Mouse (Mus musculus): ENCODE results near the gene B9d2. TPM values are rescaled to one million over a fixed set of nuclear protein-coding genes. Genes with fewer than 3 reads are reported as not detected.
A peak's percentile ranks its signal among the peaks of the same experiment; 100 is the strongest.

Gene B9d2
- 27.2 and 32.0 TPM in 2 replicates for polyA plus RNA-seq (2014; fragmentation: Nextera tagmentation; extraction: Ambion mirVana)

DNA sequence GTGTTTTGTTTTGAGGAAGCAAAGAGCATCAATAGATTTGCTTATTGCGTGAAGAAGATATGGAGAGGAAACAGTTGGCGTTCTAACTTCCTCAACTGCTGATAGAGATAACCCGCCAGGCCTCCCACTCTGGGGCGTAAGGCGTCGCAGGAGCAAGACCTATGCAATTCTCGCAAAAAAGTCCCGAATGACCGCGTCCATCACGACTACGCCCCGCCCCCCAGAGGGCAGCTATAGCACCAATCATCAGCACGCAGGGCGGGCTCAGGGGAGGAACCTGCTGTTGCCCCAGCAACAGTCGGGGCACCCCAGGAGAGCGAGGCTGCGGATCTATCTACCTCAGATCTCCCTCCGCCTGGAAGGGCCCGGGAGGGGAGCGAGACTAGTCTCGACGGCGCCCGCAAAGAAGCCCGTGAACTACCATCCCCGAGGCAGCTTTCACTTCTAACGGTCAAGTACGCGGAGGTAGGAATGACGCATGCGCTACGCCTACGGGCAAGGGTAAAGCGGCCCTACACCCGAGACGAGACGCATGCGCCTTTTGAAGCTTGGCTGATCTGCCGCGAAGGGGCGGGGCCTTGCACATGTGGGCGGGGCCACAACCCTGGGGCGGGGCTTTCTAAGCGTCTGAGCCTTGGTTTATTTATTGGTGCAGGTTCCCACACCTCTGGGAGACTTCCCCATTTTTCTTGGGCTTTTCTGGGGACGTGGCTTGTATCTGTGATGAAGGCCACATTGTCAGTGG is at the start of gene B9d2:
TSS of gene B9d2 (plus strand) at position 267 of the 745 bp plus-strand sequence.
- peak within 1 kb of the TSS; percentile 60 for H3K4me3 ChIP-seq (ENCODE audit: low read depth, low read length)
- peaks cover 6% of the 10 kb centered on the region; the same call in 1 of the 2 replicates for H3K27me3 ChIP-seq (replicated peaks; ENCODE audit: control insufficient read depth, insufficient read depth, low read length)
- peak within 1 kb of the TSS; percentile 80 for H3K27ac ChIP-seq (ENCODE audit: low read depth)
- H3K9ac ChIP-seq (ENCODE audit: low read length): peak within 1 kb of the TSS; percentile 44
- DNase-seq (ENCODE audit: low spot score) (peak; percentile 98), ATAC-seq (replicated peaks; ENCODE audit: low FRiP score, low TSS enrichment, low read depth) (peak; percentile 96)
- peaks cover 8% of the 10 kb centered on the region; the same call in 1 of the 2 replicates for H3K4me1 ChIP-seq (replicated peaks; ENCODE audit: control insufficient read depth, insufficient read depth, low read length)
- under 1% methylated on average over 46 of the region's 46 CpGs for WGBS
- H3K4me2 ChIP-seq (ENCODE audit: low read length): peak within 1 kb of the TSS; percentile 60
- no peaks in the 10 kb centered on the region for H3K9me3 ChIP-seq (ENCODE audit: control insufficient read depth, low read length)
- H3K36me3 ChIP-seq (ENCODE audit: control insufficient read depth, insufficient read depth, low read length): peaks cover 4% of the 10 kb centered on the region; the same call in 1 of the 2 replicates

DNA sequence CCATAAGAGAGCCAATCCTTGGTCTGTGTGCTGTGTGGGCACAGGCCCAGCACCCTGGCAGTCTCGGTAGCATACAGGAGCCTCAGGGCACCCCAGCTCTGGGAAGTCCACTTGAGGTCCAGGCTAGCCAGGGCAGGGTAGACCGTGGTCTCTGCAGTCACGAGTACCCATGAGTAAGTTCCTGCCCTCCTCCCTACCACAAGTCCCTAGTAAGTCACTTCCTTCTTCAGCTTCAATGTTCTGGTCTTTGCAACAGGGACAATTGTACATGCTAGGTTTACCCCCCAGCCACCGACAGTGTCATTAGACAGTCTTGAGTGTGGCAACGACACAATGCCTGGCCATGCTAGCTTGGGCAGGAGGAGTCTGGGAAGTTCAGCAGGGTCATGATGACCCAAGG is 47.9 kb upstream of the B9d2 start:
- Histone ChIP-seq H3K4me3 (ENCODE audit: low read depth, low read length) (no peak overlapping the region), H3K9ac (ENCODE audit: low read length) (no peak overlapping the region), H3K27ac (ENCODE audit: low read depth) (no peak overlapping the region), H3K4me2 (ENCODE audit: low read length) (no peak overlapping the region), H3K4me1 (replicated peaks; ENCODE audit: control insufficient read depth, insufficient read depth, low read length) (peaks cover 6% of the 10 kb centered on the region; the same call in 1 of the 2 replicates), H3K9me3 (ENCODE audit: control insufficient read depth, low read length) (no peaks in the 10 kb centered on the region), H3K36me3 (ENCODE audit: control insufficient read depth, insufficient read depth, low read length) (peaks cover 43% of the 10 kb centered on the region), H3K27me3 (replicated peaks; ENCODE audit: control insufficient read depth, insufficient read depth, low read length) (no peaks in the 10 kb centered on the region)
- no peak for ATAC-seq (replicated peaks; ENCODE audit: low FRiP score, low TSS enrichment, low read depth)
- no peak for DNase-seq (ENCODE audit: low spot score)
- WGBS: 88% methylated on average over 5 of the region's 5 CpGs

DNA sequence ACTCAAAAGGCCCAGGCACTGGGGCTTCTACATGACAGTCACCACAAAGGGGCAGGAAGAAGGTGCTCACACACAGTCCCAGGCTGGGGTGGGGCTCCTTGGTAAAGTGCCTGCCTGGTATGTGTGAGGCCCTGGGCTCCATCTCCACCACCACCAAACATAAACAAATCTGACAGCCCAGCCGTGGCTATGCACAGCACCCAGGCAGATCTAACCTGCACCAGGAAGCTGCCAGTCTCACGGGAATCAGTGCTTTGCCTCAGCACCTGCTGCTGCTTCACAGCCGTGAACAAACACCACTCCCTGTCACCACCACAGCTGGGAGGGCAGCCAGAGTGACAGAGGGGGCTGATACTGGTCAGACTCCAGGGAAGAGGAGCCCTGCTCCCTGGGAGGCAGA is 44.2 kb upstream of the B9d2 start:
- Histone ChIP-seq H3K36me3 (ENCODE audit: control insufficient read depth, insufficient read depth, low read length) (peaks cover 30% of the 10 kb centered on the region), H3K27ac (ENCODE audit: low read depth) (no peak overlapping the region), H3K4me2 (ENCODE audit: low read length) (no peak overlapping the region), H3K9me3 (ENCODE audit: control insufficient read depth, low read length) (no peaks in the 10 kb centered on the region), H3K4me1 (replicated peaks; ENCODE audit: control insufficient read depth, insufficient read depth, low read length) (no peaks in the 10 kb centered on the region), H3K4me3 (ENCODE audit: low read depth, low read length) (no peak overlapping the region), H3K27me3 (replicated peaks; ENCODE audit: control insufficient read depth, insufficient read depth, low read length) (no peaks in the 10 kb centered on the region), H3K9ac (ENCODE audit: low read length) (0 out of 2 replicates have a peak overlapping the region, but pooled peaks have one; percentile 10)
- no peak for DNase-seq (ENCODE audit: low spot score)
- no peak for ATAC-seq (replicated peaks; ENCODE audit: low FRiP score, low TSS enrichment, low read depth)
- 32% methylated on average over 3 of the region's 3 CpGs for WGBS

DNA sequence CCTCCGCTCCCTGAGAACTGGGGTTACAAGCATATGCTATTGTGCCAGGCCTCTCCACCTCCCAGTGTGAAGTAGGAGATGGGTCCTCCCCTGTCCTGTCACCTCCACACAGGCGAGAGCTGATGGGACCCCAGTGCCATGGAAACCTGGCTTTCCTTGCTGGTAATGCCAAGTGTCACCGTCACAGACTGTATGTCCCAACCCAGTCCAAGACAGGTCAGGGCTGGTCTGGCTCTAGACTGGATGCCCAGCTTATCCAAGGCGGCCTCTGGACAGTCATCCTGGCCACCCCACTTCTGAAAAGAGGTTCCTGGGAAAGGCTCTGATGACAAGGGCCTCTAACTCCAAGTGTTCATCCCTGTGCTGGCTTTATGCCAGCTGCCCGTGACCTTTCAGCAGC is 43.5 kb upstream of the B9d2 start:
- Histone ChIP-seq H3K9ac (ENCODE audit: low read length) (no peak overlapping the region), H3K4me3 (ENCODE audit: low read depth, low read length) (no peak overlapping the region), H3K4me1 (replicated peaks; ENCODE audit: control insufficient read depth, insufficient read depth, low read length) (no peaks in the 10 kb centered on the region), H3K27me3 (replicated peaks; ENCODE audit: control insufficient read depth, insufficient read depth, low read length) (no peaks in the 10 kb centered on the region), H3K9me3 (ENCODE audit: control insufficient read depth, low read length) (no peaks in the 10 kb centered on the region), H3K27ac (ENCODE audit: low read depth) (no peak overlapping the region), H3K4me2 (ENCODE audit: low read length) (no peak overlapping the region), H3K36me3 (ENCODE audit: control insufficient read depth, insufficient read depth, low read length) (peaks cover 23% of the 10 kb centered on the region; the same call in 1 of the 2 replicates)
- WGBS: 88% methylated on average over 5 of the region's 5 CpGs
- ATAC-seq (replicated peaks; ENCODE audit: low FRiP score, low TSS enrichment, low read depth) (no peak), DNase-seq (ENCODE audit: low spot score) (no peak)

DNA sequence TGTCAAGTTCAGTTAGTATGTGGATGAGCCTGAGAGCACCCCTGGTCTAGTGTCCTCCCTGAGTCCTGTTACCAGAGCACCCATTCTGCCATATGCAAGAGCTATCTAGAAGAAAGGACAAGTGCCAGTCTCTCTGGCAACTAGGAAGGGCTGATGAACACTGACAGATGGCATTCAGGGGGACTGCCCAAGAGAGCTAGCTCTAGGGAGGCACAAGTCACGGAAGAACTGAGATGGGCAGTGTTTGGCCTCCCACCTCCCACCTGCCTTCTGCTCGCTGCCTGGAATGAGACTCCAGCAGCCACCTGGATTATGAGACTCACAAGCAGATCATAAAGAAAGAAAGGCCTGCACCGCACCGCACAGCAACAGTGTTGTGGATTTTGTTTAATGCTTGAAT is 40.8 kb upstream of the B9d2 start:
- DNase-seq (ENCODE audit: low spot score): no peak

DNA sequence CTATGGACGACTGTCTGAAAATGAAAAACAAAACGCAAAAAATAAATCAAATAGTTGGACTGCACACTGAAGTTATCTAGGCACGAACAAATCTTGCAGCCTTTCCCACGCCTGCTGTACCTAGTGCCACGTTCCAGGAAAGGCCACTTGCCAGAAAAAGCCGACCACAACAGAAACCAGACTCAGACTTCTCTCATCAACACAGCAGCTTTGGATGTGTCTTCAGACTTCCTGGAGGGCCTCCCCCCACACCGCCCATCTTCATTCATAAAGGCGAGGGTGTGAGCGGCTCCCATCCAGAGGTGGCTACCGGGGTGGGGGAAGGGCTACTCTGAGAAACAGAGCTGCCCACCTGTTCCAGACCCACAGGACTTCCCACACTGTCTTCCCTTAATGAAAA is 36.4 kb upstream of the B9d2 start:
- Histone ChIP-seq H3K36me3 (ENCODE audit: control insufficient read depth, insufficient read depth, low read length) (no peaks in the 10 kb centered on the region; the same call in 1 of the 2 replicates), H3K27me3 (replicated peaks; ENCODE audit: control insufficient read depth, insufficient read depth, low read length) (no peaks in the 10 kb centered on the region), H3K9me3 (ENCODE audit: control insufficient read depth, low read length) (no peaks in the 10 kb centered on the region), H3K27ac (ENCODE audit: low read depth) (no peak overlapping the region), H3K4me1 (replicated peaks; ENCODE audit: control insufficient read depth, insufficient read depth, low read length) (no peaks in the 10 kb centered on the region), H3K9ac (ENCODE audit: low read length) (no peak overlapping the region), H3K4me2 (ENCODE audit: low read length) (no peak overlapping the region), H3K4me3 (ENCODE audit: low read depth, low read length) (no peak overlapping the region)
- no peak for DNase-seq (ENCODE audit: low spot score)
- 76% methylated on average over 10 of the region's 10 CpGs for WGBS
- no peak for ATAC-seq (replicated peaks; ENCODE audit: low FRiP score, low TSS enrichment, low read depth)

More for the DNA sequence above, 40.8 kb upstream of the B9d2 start:
- Histone ChIP-seq H3K36me3 (ENCODE audit: control insufficient read depth, insufficient read depth, low read length) (peaks cover 5% of the 10 kb centered on the region; the same call in 1 of the 2 replicates), H3K9ac (ENCODE audit: low read length) (no peak overlapping the region), H3K4me2 (ENCODE audit: low read length) (no peak overlapping the region), H3K4me3 (ENCODE audit: low read depth, low read length) (no peak overlapping the region), H3K4me1 (replicated peaks; ENCODE audit: control insufficient read depth, insufficient read depth, low read length) (no peaks in the 10 kb centered on the region), H3K27ac (ENCODE audit: low read depth) (no peak overlapping the region), H3K9me3 (ENCODE audit: control insufficient read depth, low read length) (no peaks in the 10 kb centered on the region), H3K27me3 (replicated peaks; ENCODE audit: control insufficient read depth, insufficient read depth, low read length) (no peaks in the 10 kb centered on the region)
- 88% methylated on average over 4 of the region's 4 CpGs for WGBS
- ATAC-seq (replicated peaks; ENCODE audit: low FRiP score, low TSS enrichment, low read depth): no peak

DNA sequence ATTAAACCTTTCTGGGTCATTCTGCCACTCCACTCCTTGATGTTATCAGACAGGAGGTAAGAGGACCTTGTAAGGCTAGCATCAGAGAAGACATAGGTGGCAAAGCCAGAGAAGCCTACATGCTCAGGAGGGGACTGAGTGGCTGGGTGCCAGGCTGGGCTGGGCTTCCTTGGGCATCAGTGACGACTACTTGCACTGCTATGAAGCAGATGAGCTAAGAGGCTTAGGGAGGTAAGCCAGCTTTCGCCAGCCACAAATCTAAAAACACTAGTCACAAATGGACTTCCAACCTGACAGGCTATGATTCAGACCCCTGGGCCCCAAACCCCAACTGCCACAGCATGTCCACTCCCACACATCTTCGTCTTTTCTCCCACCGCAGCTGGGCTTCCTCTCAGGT is 35.9 kb upstream of the B9d2 start:
- Histone ChIP-seq H3K4me1 (replicated peaks; ENCODE audit: control insufficient read depth, insufficient read depth, low read length) (no peaks in the 10 kb centered on the region), H3K27me3 (replicated peaks; ENCODE audit: control insufficient read depth, insufficient read depth, low read length) (no peaks in the 10 kb centered on the region), H3K36me3 (ENCODE audit: control insufficient read depth, insufficient read depth, low read length) (no peaks in the 10 kb centered on the region), H3K27ac (ENCODE audit: low read depth) (no peak overlapping the region), H3K4me3 (ENCODE audit: low read depth, low read length) (no peak overlapping the region), H3K4me2 (ENCODE audit: low read length) (no peak overlapping the region), H3K9ac (ENCODE audit: low read length) (no peak overlapping the region), H3K9me3 (ENCODE audit: control insufficient read depth, low read length) (no peaks in the 10 kb centered on the region)
- 78% methylated on average over 4 of the region's 4 CpGs for WGBS
- ATAC-seq (replicated peaks; ENCODE audit: low FRiP score, low TSS enrichment, low read depth) (no peak), DNase-seq (ENCODE audit: low spot score) (no peak)

DNA sequence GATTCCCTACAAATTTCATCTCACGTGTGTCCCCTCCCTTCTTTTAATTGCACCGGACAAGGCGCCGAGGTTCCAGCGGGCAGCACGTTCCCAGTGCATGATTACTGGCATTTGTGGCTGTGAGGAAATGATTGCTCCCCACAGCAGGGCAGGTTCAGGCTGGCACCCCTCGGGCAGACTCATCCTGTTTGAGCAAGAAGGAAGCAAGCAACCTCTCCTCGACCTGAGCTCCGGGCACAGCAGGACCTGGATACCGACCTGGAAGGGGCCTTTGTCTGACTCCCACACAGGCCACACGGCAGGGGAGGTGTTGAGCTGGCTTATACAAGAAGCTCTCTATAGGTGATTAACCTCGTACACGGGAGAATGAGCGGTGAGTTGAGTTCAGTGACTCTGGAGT is 35.5 kb upstream of the B9d2 start:
- Histone ChIP-seq H3K4me3 (ENCODE audit: low read depth, low read length) (no peak overlapping the region), H3K9me3 (ENCODE audit: control insufficient read depth, low read length) (no peaks in the 10 kb centered on the region), H3K4me2 (ENCODE audit: low read length) (no peak overlapping the region), H3K4me1 (replicated peaks; ENCODE audit: control insufficient read depth, insufficient read depth, low read length) (no peaks in the 10 kb centered on the region), H3K36me3 (ENCODE audit: control insufficient read depth, insufficient read depth, low read length) (no peaks in the 10 kb centered on the region), H3K27me3 (replicated peaks; ENCODE audit: control insufficient read depth, insufficient read depth, low read length) (no peaks in the 10 kb centered on the region), H3K27ac (ENCODE audit: low read depth) (no peak overlapping the region), H3K9ac (ENCODE audit: low read length) (no peak overlapping the region)
- DNase-seq (ENCODE audit: low spot score) (no peak), ATAC-seq (replicated peaks; ENCODE audit: low FRiP score, low TSS enrichment, low read depth) (no peak)
- 68% methylated on average over 14 of the region's 14 CpGs for WGBS
